Mouse (Mus musculus) splenic B cell, adult 2 months (primary cell): ENCODE measurements around the gene Lce1d.
"Not testable (repeated sequence)": the region's sequence is repeated elsewhere in the genome, so short reads cannot be mapped to it uniquely, and the experiment has no call there.

Experiments used
- DNase-seq: peaks from one replicate; pipeline ENCODE4 v3.0.0-alpha.2; 2011; ENCODE audit warnings: low read depth, low spot score
- H3K27me3 ChIP-seq: 2 replicates; pipeline ENCODE4 v1.6.1; 2012; ENCODE audit warnings: mild to moderate bottlenecking, low read length, moderate library complexity, mixed read lengths; ENCODE audit not compliant: control insufficient read depth, poor library complexity, insufficient read depth, severe bottlenecking
- H3K36me3 ChIP-seq: 2 replicates; pipeline ENCODE4 v1.6.1; 2012; ENCODE audit warnings: mild to moderate bottlenecking, low read length, moderate library complexity, mixed read lengths; ENCODE audit not compliant: control insufficient read depth, poor library complexity, insufficient read depth, severe bottlenecking

Gene Lce1d

GRCm38 (mm10) chr3:92687110-92687509 is at the start of gene Lce1d:
Gene Lce1d, minus strand, starts transcription at chr3:92687210.
- no peaks in the 10 kb centered on the region for H3K27me3 ChIP-seq
- no peaks in the 10 kb centered on the region for H3K36me3 ChIP-seq
- DNase-seq, result no peak

GRCm38 (mm10) chr3:92722631-92723030 is 35.6 kb upstream of the Lce1d start:
- Histone ChIP-seq H3K36me3 (no peaks in the 10 kb centered on the region), H3K27me3 (no peaks in the 10 kb centered on the region)
- no peak for DNase-seq

- no peaks in the 10 kb centered on the region for H3K27me3 ChIP-seq
- H3K36me3 ChIP-seq, result no peaks in the 10 kb centered on the region
- no peak for DNase-seq
Observed at GRCm38 (mm10) chr3:92720250-92720649, 33.2 kb upstream of the Lce1d start, which contains the start of gene Lce1f. Gene Lce1f, minus strand, starts transcription at chr3:92720350.

- H3K36me3 ChIP-seq, result no peaks in the 10 kb centered on the region
- DNase-seq, result no peak
Observed at GRCm38 (mm10) chr3:92715122-92715521, 28.1 kb upstream of the Lce1d start.

DNA sequence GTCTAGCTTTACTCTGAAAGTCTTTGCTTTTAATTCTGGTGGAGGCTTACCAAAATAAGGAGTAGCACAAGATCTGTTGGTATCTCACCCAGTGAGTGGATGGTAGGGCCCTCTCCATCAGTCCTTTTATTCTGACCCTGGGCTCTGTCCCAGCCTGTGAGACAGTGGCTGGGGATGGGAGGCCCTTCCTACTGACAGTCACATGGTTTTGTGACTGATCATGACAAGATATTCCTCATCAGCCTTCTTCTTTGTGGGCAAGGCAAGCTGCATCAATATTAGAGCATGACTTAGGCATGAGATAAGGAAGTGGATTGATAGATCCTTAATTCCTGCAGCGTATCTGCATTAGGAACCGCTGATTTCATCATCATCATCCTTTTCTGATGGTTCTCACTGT is 22.0 kb upstream of the Lce1d start, which contains the start of gene Lce1e:
Gene Lce1e (minus strand): TSS at position 101 of the 400 bp plus-strand sequence.
- no peak for DNase-seq
- no peaks in the 10 kb centered on the region for H3K27me3 ChIP-seq
- no peaks in the 10 kb centered on the region for H3K36me3 ChIP-seq

More at GRCm38 (mm10) chr3:92715122-92715521, 28.1 kb upstream of the Lce1d start:
- no peaks in the 10 kb centered on the region for H3K27me3 ChIP-seq

GRCm38 (mm10) chr3:92694613-92695012 is 7.6 kb upstream of the Lce1d start:
- Histone ChIP-seq H3K27me3 (no peaks in the 10 kb centered on the region), H3K36me3 (no peaks in the 10 kb centered on the region)
- DNase-seq, result no peak

GRCm38 (mm10) chr3:92691688-92692087 is 4.7 kb upstream of the Lce1d start:
- no peaks in the 10 kb centered on the region for H3K36me3 ChIP-seq
- no peak for DNase-seq
- no peaks in the 10 kb centered on the region for H3K27me3 ChIP-seq

GRCm38 (mm10) chr3:92689154-92689553 is 2.1 kb upstream of the Lce1d start:
- DNase-seq, result not testable (repeated sequence)

DNA sequence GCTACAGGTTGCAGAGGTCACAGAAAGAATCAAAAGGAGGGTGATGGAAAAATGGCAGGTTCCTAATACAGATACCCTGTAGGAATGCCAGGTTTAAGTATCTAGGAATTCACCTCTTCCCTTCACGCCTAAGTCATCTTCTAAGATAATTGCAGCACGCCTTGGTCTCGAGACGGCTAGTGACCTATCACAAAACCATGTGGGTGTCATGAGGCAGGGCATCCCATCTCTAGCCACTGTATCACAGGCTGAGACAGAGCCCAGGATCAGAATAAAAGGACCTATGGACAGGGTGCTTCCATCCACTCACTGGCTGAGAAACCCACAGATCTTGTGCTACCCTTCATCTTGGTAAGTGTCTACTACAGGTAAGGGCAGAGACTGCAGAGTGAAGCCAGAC is 8.1 kb downstream of the Lce1d start, which contains the start of gene Lce1c:
Gene Lce1c (plus strand): TSS at position 301 of the 400 bp plus-strand sequence.
- Histone ChIP-seq H3K36me3 (no peaks in the 10 kb centered on the region), H3K27me3 (no peaks in the 10 kb centered on the region)
- no peak for DNase-seq

More at GRCm38 (mm10) chr3:92689154-92689553, 2.1 kb upstream of the Lce1d start:
- H3K27me3 ChIP-seq, H3K36me3 ChIP-seq: not testable (repeated sequence)

GRCm38 (mm10) chr3:92670215-92670614 is 16.8 kb downstream of the Lce1d start, which contains the start of gene Lce1a2:
Gene Lce1a2, minus strand, starts transcription at chr3:92670315.
- H3K36me3 ChIP-seq, result no peaks in the 10 kb centered on the region
- DNase-seq, result no peak
- H3K27me3 ChIP-seq, result no peaks in the 10 kb centered on the region

- Histone ChIP-seq H3K36me3 (no peaks in the 10 kb centered on the region), H3K27me3 (no peaks in the 10 kb centered on the region)
- no peak for DNase-seq
Observed at GRCm38 (mm10) chr3:92656826-92657225, 30.2 kb downstream of the Lce1d start, which contains the start of gene Lce1b. Gene Lce1b, minus strand, starts transcription at chr3:92656926.

DNA sequence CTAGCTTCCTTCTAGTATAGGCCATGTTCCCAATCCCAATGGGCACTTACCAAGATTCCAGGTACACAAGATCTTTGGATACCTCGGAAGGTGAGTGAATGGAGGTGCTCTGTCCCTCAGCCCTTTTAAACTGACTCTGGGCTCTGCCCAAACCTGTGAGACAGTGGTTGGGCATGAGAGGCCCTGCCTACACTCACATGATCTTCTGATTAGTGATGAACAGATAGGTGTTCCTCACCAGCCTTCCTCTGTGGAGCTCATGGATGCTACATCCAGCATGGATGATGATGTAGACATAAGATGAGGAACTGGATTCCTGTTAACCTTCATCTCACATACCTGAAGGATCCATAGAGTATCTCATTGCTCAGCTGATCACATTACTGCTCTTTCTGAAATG is 38.8 kb downstream of the Lce1d start, which contains the start of gene Lce1a1:
Gene Lce1a1 (minus strand): TSS at position 101 of the 400 bp plus-strand sequence.
- no peaks in the 10 kb centered on the region for H3K36me3 ChIP-seq
- H3K27me3 ChIP-seq, result no peaks in the 10 kb centered on the region
- no peak for DNase-seq

GRCm38 (mm10) chr3:92639854-92640253 is 47.2 kb downstream of the Lce1d start:
- no peak for DNase-seq
- Histone ChIP-seq H3K27me3 (no peaks in the 10 kb centered on the region), H3K36me3 (no peaks in the 10 kb centered on the region)

DNA sequence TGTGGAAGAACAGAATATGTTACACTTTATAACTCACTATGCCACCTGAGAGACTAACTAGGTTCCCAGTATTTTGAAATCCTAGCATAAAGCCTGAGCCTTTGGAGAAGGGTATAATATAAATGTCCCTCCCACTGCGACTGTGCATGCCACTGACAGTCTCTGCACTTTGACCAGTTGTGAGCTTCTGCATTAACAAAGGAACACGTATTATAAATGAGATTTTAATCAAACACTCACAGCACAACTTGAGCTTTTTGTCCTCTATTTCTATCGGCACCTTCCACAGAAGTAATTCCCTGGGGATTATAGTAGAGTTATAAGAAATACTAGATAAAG is 48.4 kb downstream of the Lce1d start:
- no peaks in the 10 kb centered on the region for H3K27me3 ChIP-seq
- no peaks in the 10 kb centered on the region for H3K36me3 ChIP-seq
- no peak for DNase-seq

GRCm38 (mm10) chr3:92637745-92638652 is 49.0 kb downstream of the Lce1d start:
- Histone ChIP-seq H3K27me3 (no peaks in the 10 kb centered on the region), H3K36me3 (no peaks in the 10 kb centered on the region)
- no peak for DNase-seq
